Mouse (Mus musculus) left cerebral cortex, postnatal 10 days (tissue): ENCODE results near the gene Tbc1d2. TPM values are rescaled to one million over a fixed set of nuclear protein-coding genes. Genes with fewer than 3 reads are reported as not detected.

ENCODE experiments used
- DNase-seq, 2 experiments: peaks; one replicate each; pipeline ENCODE4 v3.0.0; 2021 to 2022; ENCODE audit warnings: low spot score in 2 of 2, mixed read lengths in 1 of 2; ENCODE audit errors: extremely low spot score in 1 of 2
- intact Hi-C: fragments of 180-260 bp; cut with DNase I; formaldehyde crosslinking; loops from one replicate; pipeline ENCODE4 v1.15.1; 2025
- total RNA-seq, 2 experiments: library from RNA; stranded (reverse); gene quantifications; 2 replicates each; pipeline ENCODE4 v1.2.3; 2021

Tbc1d2 gene
- 1 to 10 TPM; 1.0 to 2.0 TPM for total RNA-seq

DNA sequence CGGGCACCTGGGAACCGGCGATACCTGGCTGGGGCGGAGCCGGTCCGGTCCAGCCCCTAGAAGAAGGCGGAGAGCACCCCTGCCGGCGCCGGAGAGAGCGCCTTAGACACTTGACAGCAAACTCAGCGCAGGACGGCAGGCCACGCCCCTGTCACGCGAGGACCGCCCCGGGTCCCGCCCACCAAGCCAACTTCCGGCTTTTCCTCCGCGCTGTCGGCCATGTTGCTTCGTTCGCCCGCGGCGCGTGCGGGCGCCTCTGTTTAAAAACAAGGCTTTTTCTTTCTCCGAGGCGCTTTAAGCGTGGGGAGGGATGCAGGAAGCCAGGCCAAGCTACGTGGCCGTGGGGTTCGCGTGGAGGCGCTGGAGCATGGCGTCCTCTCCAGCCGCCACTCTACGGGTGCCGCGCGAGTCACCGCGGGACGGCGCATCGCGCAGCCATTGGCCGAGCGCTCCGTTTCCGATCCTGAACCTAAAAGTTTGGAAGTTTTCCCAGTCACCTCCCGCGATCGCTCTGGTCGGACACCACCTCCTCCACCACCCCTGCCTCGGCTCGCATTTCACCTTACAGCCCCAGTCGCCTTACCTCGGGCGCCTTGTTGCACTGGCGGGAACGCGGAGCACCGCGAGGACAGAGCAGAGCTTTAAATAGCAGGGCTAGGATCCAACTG, at the start of gene Tbc1d2:
Tbc1d2 (minus strand) TSS at position 124 of the 668 bp plus-strand sequence.
- peak; percentile 84 to 94 for DNase-seq
- intact Hi-C loops = loop anchor here (10.0 kb wide), 1 partner anchor 115 kb away; the partner anchor contains the start of gene Trim14

DNA sequence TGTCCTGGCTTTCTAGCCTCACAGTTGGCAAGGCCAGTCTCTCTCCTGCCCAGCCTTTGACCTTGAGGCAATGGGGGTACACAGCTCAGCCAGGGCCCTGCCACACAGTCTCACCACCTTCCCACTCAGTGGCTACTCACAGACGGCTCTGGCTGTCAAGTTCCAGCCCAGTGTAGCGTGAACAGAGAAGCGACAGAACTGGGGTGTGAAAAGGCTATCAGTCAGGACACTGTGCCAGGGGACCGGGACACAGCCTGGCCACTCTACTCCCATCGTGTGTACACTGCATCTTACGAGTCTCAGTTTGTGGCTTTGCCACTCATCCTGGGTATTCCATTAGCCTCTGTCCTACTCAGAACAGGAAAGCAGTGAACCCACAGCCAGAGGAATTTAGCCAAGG, 46.5 kb upstream of the Tbc1d2 start:
- DNase-seq = no peak
- intact Hi-C loops = no loop called here

GRCm38 (mm10) chr4:46690565-46690964, 40.6 kb upstream of the Tbc1d2 start:
- intact Hi-C loops = no loop called here
- DNase-seq = no peak

- intact Hi-C loops = no loop called here
- no peak for DNase-seq
Measured at GRCm38 (mm10) chr4:46690023-46690420, 40.0 kb upstream of the Tbc1d2 start.

DNA sequence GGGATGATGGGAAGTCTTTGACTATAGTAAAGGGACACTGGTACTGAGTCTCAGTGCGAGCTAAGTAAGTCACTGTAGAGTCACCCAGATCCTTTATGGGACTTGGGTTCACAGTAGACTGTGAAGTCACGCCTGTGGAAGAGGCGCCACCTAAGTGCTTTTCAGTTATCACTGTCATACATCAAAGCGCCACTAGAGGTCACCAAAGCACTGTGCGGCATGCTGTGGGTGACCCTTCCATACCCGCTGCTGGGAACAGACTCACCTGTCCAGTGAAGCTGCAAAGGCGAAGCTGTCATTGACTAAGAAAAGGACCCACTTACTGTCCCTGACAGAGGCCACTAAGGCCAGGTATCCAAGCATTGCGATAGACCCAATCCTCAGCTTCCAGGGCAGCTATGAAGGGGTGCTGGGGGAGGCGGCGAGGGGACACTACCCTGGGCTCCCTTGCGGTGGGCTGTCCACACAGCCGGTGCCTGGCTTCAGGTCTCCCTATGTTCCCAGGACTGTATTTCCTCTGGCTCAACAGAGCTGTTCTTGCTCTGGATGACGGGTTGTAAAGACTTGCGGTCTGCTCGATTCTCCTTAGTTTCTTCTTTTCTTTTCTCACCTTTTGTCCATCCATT, 39.5 kb upstream of the Tbc1d2 start:
- intact Hi-C loops = loop anchor here (2.0 kb wide), 1 partner anchor 347 kb away; no protein-coding TSS in a partner anchor
- DNase-seq = peak; percentile 67

DNA sequence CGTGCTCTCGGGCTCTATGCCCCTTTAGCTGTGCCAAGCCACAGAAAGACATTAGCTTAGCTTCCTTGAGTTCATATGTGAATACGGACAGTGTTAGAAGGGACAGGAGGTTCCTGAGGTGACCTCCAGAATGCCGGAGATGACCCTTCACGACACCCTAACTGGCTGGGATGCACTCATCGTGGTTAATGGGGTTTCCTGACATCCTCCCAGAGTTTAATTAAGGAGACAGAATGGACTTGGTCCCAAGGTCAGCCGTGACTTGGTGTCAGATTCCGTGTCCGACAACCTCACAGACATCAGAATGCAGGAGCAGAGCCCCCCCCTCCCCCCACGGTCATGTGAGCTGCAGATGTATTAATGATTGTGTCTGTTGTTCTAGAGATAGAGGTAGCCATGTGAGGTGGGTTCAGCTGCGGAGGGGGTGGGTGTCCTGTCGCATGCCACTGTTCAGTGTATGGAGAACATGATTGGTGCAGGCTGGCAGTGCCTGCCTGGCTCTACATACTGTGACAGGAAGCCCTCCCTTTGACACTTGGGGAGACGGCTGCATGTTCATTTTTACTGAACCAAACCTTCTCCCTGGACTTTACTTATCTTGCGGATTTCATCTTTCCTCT, 38.3 kb upstream of the Tbc1d2 start:
- intact Hi-C loops = loop anchor here (2.0 kb wide), 1 partner anchor 348 kb away; no protein-coding TSS in a partner anchor
- DNase-seq = no peak

- DNase-seq = peak; percentile 77 to 87
- intact Hi-C loops = no loop called here
Measured at GRCm38 (mm10) chr4:46684160-46684559, 34.2 kb upstream of the Tbc1d2 start.

DNA sequence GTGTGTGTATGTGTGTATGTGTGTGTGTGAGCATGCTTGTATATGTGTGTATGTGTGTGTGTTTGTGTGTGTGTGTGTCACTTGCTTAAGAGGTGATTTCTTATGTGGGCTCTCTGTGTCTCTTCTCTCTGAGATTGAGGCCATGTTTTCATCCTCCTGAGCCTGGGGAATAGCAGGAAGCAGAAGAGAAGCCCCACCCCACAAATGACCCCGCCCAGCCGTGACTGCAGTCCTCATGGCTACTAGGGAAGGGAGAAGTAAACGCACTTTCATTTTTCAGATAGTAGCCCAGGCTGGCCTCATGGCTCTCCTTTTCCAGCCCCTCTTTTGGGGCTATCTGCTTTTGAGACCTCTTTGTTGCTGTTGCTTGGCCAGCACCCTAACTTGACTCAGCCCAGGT, 26.6 kb upstream of the Tbc1d2 start:
- intact Hi-C loops = no loop called here

DNA sequence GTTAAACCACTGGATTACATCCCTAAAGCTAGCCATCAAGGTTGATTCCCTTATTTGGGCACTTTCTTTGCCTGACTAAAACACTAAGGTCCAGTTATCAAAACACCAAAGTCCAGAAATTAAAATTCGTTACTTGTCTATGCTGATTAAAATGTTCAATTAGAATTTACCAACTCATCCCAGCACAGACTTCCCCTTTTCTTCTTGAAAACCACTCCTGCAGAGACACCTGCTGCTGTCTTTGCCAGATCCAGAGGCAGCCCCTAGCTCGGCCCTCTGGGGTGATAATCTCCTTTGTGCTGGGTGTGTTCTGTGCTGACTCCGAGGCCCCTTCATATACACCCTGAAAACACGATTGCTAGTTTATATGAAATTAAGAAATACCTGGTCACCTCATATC, 26.0 kb upstream of the Tbc1d2 start:
- intact Hi-C loops = no loop called here

More for the DNA sequence above, 26.6 kb upstream of the Tbc1d2 start:
- DNase-seq = no peak

GRCm38 (mm10) chr4:46675272-46675785, 25.3 kb upstream of the Tbc1d2 start:
- DNase-seq = no peak
- intact Hi-C loops = no loop called here

More for the DNA sequence above, 26.0 kb upstream of the Tbc1d2 start:
- DNase-seq = no peak

DNA sequence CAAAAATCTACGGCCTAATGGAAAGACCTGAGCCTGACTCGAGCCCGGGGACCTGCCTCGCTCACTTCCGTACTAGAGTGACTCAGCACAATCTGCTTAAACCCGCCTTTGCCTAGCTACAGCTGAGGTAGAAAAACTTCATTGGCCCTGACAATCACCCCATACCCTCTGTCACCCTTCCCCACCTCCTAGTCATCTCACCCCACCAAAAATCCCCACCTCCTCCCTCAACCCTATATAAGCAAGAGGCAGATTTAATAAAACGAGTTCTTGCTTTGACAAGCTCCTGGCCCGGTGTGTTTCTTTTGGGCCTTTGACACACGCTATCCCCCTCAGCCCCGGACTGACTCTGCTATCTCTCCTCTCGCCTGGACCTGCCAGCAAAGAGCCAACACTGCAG, 18.6 kb upstream of the Tbc1d2 start:
- intact Hi-C loops = no loop called here
- DNase-seq = peak in 1 of 2 experiments; percentile 14

GRCm38 (mm10) chr4:46666420-46666819, 16.4 kb upstream of the Tbc1d2 start:
- DNase-seq = peak in 1 of 2 experiments; percentile 11
- intact Hi-C loops = no loop called here

DNA sequence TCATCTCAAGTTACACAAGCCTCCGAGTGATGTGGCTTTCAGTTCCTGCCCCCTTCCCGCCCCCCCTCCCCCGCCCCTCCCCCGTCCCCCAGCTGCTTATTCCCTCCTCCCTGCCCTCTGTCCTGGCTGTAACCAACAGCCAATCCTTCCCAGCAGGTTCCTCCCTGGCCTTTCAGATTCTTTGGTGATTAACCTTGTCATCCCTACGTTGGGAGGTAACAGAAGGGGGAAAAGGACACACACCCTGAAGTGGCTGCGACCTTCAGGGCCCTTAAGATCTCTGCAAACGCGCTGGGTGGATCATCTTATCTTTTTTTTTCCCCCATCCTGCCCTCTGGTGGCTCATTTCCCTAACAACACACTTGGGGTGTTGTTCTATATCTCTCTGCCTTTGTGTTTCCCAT, 15.4 kb upstream of the Tbc1d2 start:
- intact Hi-C loops = no loop called here
- DNase-seq = no peak

- DNase-seq = peak in 1 of 2 experiments; percentile 75
- intact Hi-C loops = no loop called here
Measured at GRCm38 (mm10) chr4:46664123-46665009, 14.4 kb upstream of the Tbc1d2 start.

GRCm38 (mm10) chr4:46661433-46661832, 11.4 kb upstream of the Tbc1d2 start:
- DNase-seq = peak in 1 of 2 experiments; percentile 7
- intact Hi-C loops = no loop called here

DNA sequence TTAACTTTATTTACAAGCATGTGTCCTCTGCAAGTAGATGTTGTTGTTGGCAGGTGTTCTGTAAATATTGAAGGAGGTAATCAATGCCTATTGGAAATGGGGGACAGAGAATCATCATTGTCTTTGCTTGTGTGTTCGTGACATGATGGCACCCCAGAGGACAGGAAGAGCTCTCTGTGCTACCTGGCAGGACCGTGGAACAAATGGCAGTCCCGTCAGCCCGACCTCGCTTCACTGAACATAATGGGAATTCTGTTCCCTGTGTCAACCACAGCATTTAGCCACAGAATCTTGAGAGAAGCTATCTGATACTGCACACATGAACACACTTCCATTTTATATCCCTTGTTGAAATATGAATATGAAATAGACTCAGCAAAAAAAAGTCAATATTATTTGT, 8.9 kb upstream of the Tbc1d2 start:
- intact Hi-C loops = loop anchor here (10.0 kb wide), 1 partner anchor 124 kb away; the partner anchor contains the start of gene Trim14
- DNase-seq = no peak

DNA sequence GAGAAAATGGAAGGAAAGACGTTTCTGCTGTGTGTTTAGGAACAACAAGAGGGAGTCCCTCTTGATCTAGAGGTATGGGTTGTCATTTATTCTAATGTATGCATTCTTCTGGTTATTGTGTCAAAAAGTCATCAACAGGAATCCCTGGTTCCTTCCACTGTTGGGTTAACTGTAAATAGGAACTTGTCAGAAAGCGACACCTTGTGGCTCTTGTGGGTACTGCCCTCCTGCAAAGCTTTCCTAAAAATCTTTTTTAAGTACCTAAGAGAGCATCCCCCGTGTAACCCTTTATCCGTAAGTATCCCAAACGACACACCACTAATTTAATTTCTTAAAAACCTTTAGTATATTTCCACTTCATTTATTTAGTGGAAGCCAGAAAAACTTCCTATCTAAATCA, 7.1 kb upstream of the Tbc1d2 start:
- DNase-seq = peak; percentile 64 to 69
- intact Hi-C loops = loop anchor here (1.0 to 10.0 kb wide), 2 partner anchors 46 to 122 kb away; partner anchors contain the start of gene Trim14

DNA sequence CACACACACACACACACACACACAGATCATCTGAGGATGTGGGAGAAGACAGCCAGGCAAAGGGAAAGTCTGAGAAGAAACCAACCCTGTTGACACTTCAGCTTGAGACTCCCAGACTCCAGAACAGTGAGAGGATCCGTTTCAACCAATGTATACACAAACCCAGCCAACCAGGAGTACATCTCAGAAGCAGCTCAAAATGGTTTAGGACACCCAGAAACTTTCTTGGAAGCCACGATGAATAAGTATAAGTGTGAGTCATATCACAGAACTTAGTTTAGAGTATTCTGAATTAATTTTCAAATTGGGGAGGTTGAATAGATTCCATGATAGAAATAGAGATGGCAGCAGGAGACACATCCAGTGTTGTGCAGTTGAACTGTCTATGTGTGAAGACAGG, 5.9 kb upstream of the Tbc1d2 start:
- intact Hi-C loops = loop anchor here (10.0 kb wide), 1 partner anchor 121 kb away; the partner anchor contains the start of gene Trim14
- DNase-seq = no peak
